Mouse (Mus musculus): ENCODE results near the gene Tnfrsf14.

Tnfrsf14 gene

DNA sequence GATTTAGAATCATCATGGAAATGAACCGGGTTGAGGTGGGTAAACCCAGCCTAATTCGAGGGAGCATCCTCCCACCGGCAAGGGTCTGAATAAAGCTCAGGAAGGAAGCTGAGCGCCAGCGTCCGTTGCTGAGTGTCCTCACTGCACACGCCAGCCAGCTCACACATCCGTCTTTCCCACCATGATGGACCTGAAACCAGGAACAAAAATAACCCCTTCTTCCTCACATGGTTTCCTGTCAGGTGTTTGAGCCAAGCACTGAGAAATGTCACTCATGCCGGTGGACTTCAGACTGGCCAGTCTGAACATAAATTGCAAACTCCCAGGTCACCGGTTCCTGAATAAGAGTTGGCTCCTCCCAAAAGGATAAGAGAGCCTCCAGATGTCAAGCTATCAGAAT, 13.1 kb downstream of the Tnfrsf14 start:
- DNase-seq (ENCODE audit: low read depth), result no peak

DNA sequence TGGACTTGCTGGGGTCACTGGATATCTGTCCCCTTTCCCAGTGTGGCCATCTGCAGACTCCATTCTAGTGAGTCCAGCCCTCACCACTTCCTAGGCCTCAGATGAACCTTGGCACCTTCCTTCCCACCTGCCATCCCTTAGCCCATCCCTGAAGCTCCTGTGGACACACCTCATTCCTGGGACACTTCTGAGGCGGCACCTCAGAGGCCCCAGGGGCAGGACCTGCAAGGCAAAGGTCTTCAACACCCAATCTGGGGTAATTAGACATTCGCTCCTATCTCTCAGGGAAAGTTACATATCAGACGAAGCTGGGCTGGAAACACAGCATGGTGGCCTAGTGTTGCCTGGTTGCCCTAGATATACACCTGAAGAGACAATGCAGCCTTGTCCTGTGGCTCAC, 13.7 kb downstream of the Tnfrsf14 start:
- no peak for DNase-seq (ENCODE audit: low read depth)

- no peak for DNase-seq (ENCODE audit: low read depth)
These were observed 14.1 kb downstream of the Tnfrsf14 start for GRCm38 (mm10) chr4:154914252-154914651.

GRCm38 (mm10) chr4:154913845-154914244, 14.5 kb downstream of the Tnfrsf14 start:
- DNase-seq (ENCODE audit: low read depth), result no peak

DNA sequence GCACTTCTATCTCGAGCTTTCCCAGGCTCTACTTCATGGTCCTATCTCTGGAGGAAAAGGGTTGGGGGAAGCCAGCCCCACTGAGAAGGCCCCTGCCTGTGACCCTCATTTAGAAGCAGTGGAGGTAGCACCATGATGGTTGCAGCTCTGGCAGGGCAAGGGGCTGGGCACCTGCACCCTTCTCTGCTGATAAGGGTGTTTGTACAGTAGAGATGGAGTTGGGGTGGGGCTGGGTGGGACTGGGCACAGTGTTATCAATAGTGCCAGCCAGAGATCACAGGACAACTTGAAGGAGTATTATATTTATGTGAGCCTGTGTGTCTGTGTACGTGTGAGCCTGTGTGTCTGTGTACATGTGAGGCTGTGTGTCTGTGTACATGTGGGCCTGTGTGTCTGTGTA, 16.7 kb downstream of the Tnfrsf14 start:
- DNase-seq (ENCODE audit: low read depth), result no peak

DNA sequence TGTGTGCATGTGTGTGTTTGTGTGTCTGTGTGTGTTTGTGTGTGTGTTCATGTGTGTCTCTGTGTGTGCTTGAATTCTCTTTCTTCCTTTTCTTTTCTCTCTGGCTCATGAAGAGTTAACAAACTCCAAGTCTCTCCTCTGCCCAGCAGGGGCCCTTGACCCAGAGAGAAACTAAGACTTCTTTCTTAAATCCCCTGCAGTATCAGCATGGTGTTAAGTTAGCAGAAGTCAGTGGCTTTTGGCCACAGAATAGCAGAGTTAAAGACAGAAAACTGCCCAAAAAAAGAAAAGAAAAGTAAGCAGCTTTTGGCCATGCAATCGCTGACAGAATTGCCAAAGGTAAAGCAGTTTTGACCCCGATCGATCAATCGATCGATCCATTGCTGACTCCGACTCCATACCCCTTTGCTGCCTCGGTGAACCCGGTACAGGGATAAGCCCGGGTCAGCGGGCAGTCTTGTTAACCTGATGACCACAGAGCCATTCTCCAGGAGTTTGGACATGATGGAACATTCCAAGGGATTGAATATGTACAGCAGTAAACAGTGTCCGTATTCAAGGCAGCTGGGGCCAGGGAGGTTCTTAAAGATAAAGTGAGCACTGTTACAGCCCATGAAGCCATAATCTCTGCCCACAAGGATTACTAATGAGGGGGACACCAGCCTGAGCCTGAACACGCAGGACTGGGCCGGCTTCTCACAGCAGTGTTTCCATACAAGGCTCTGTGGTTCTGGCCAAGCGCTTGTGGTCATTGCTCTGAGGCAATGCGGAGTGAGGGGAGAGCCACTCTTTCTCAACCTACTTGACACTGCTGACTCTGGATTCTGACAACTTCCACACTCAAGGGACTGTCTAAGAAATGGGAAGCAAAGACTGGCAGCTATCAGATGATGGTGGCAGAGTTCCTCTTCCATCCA, 17.5 kb downstream of the Tnfrsf14 start:
- peak; percentile 56 for DNase-seq (ENCODE audit: low read depth)

DNA sequence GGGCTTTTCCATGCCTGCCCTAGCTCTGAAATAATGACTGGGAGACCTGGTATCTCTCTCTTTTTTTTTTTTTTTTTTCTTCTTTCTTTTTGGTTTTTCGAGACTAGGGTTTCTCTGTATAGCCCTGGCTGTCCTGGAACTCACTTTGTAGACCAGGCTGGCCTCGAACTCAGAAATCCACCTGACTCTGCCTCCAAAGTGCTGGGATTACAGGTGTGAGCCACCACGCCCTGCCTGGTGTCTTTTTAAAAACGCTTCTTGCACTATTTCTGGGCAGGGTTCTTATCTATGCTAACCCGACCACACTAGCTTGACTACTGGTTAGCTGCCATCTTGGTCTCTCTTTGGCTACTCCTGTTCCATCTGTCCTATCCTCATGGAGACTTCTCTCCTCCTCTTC, 19.9 kb downstream of the Tnfrsf14 start:
- DNase-seq (ENCODE audit: low read depth), result no peak

DNA sequence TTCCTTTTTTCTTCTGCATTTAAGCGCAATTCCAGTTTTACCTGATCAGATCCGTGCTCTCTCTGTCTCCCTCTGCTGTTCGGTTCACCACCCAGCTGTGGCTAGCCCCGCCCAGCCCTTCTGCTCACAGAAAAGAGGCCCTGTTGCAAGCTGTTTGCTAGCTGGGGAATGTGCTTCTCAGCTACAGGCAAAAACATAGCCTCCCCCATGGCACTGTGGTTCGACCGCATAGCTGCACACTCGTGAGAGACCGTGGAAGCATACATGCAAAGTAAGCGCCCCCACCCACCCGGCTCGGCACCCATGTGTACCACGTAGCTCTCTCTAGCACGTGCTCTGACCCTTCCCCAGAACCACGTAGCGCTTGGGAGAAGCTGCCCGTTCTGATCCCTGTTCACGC, 20.5 kb downstream of the Tnfrsf14 start:
- DNase-seq (ENCODE audit: low read depth), result peak; percentile 69

DNA sequence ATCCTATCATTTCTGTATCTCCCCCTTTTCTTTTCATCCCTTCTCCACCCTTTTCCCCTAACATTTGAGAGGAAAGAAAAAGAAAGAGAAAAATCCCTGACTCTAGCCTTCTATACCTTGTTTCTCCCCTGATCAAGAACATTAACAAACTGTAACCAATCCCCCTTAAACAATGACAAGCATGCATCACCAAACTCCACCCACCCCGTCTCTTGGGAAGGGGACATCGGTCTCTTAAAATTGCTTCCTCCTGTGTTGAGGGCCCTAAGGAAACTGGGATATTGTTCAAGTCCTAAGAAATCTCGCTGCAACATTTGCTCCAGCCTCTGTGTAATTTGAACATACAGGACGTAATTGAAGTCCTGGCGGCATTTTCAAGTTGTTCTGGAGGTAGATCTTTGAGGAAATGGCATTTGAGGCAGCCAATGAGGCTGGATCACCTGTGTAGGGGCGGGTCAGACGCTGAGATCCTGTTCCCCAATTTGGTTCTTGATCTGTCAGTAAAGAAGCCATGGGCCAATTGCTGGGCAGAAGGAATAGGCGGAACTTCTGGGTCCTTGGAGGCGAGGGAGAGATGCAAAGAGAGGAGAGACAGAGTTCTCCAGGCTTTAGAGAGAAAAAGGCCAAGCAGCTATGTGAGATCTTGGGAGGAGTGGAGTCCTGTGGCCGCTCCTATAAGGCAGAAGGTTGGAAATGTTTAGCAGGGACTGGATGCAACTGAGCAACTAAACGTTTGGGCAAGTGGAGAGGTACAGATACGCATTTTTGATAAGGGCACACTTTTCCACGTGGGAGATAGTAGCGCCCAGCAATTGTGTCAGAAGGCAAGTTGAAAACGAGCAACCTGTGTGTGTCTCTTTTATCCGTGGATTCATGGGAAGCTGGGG, 23.9 kb downstream of the Tnfrsf14 start:
- DNase-seq (ENCODE audit: low read depth), result peak; percentile 60

- no peak for DNase-seq (ENCODE audit: low read depth)
These were observed 26.0 kb downstream of the Tnfrsf14 start for GRCm38 (mm10) chr4:154902371-154902770.

DNA sequence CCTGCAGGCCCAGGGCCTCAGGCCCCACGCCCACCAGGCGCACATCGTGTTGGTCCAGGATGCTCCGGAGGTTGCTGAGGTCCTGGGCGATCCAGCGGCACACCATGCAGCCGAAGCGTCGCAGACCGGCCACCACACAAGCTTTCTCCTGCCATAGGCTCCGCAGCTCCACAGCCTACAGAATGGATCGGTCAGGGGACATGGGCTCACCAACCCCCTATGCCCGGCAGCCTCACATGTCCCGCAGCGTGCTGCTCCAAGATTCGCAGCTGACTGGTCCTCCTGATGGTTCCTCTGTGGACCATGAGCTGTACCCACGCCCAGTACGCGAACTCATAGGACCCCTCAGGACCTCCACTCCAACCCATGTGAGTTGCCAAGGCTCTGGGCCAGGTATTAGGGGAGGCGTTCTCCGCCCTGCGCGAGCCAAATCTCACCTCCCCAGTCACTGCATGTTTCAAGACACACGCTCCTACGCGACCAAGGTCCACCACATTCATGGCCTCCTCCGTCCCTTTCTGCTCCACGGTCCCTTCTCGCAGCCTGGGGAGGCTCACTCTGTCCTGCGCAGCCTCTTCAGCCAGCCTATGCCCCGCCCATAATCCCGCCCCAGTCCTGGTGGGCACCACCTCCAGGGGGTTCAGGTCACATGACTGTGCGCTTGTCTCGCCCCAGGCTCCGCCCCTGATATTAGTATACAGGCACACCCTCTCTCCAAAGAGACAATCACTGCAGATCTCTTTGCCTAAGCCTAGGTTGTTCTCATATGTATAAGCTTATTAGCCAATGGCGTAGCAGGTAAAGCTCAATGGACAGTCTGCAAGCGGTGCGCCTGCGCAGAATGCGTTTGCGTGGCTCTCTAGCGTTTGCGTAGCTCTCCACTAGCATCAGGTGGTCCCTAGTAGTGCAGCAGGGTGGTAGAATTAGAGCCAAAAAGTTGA, 29.6 kb downstream of the Tnfrsf14 start, which contains the start of gene Fam213b:
Gene Fam213b (minus strand): TSS at position 630 of the 941 bp plus-strand sequence.
- DNase-seq (ENCODE audit: low read depth), result peak; percentile 57

- DNase-seq (ENCODE audit: low read depth), result no peak
These were observed 30.5 kb downstream of the Tnfrsf14 start for GRCm38 (mm10) chr4:154897676-154898465.

DNA sequence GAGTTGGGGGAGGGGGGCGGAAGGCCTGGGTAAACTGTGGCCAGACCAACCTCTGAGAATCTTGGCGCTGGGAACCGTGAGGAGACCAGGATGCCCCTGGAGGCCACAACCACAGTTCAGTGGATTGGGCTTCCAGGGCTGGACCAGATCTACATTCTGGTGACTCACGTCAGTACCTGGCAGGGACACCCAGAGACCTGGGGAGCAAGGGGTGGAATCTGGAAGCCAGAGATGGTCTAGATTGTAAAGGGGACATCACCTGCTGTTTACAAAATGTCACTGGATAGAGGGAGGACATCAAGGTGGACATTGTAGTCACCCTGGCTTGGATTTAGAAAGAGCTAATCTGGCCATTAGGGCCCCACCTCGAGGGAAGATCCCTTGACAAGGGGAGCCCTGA, 32.8 kb downstream of the Tnfrsf14 start:
- no peak for DNase-seq (ENCODE audit: low read depth)

DNA sequence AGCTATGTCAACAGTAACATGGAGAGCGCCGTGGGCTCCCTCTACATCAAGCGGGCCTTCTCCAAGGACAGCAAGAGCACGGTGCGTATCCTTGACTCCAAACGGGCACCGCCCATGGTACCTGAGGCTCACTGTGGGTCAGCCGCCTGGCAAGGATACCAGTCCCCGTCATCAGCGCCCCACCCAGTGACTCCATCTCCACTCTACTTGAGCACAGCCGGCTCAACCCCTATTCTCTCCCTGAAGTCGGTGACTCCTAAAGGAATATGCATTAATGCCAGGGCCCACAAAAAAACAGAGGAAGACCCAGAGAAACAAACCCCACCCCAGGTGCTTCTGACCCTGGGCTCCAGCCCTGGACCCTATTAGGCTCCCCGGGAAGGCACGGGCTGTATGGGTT, 37.5 kb downstream of the Tnfrsf14 start:
- no peak for DNase-seq (ENCODE audit: low read depth)

GRCm38 (mm10) chr4:154887593-154888250, 40.6 kb downstream of the Tnfrsf14 start:
- DNase-seq (ENCODE audit: low read depth), result no peak

- DNase-seq (ENCODE audit: low read depth), result no peak
These were observed 41.3 kb downstream of the Tnfrsf14 start for GRCm38 (mm10) chr4:154886876-154887592.

- DNase-seq (ENCODE audit: low read depth), result no peak
These were observed 42.9 kb downstream of the Tnfrsf14 start for GRCm38 (mm10) chr4:154885416-154885815.

DNA sequence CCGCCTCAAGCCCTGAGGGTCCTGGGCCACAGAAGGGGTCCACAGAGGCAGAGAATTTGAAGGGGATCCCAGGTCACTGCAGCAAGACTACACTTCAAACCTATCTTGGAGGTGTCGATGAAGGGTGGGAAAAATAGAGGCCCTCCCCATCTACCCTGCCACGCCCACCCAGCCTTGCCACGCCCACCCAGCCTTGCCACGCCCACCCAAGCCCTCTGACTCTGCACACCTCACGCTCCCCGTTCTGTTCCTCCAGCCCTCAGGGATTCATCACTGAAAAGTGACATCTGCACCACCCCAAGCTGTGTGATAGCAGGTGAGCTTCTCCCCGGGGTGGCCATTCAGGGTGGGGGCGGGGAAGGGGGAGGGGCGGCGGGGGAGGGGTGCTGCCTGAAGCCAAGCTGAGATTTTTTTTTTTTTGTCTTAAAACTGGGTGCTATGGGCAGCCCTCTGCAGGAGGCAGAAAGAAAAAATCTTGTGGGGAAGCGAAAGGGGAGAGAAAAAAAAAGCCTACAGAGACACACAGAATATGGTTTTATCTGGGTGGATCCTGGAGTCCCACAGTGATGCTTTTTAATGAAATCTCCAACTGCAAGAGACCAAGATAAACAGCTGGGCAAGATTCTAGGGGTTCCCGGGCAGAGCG, 46.2 kb downstream of the Tnfrsf14 start:
- DNase-seq (ENCODE audit: low read depth), result no peak

DNA sequence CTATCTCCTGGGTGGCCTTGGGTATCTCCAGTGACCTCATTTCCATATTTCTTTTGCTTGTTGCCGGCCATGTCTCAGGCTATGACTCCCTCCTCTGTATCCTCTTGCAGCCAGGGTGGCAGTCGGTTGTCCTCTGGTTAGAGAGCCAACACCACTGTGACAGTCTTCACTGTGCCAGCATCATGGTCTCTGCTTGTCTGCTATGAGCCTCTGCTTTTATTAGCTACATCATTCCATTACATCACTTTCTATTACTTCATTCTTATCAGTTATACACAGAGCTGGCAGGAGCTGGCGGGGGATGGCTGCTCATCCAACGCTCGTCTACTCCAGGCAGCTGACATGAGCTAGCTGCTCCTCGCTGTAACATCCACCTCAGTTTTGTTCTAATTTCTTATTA, 47.6 kb downstream of the Tnfrsf14 start:
- no peak for DNase-seq (ENCODE audit: low read depth)
